Mouse (Mus musculus): ENCODE measurements around the gene Fggy. TPM values are rescaled to one million over a fixed set of nuclear protein-coding genes. Genes with fewer than 3 reads are reported as not detected.

The Fggy gene
- polyA plus RNA-seq, 1 experiment: 19.0 TPM

DNA sequence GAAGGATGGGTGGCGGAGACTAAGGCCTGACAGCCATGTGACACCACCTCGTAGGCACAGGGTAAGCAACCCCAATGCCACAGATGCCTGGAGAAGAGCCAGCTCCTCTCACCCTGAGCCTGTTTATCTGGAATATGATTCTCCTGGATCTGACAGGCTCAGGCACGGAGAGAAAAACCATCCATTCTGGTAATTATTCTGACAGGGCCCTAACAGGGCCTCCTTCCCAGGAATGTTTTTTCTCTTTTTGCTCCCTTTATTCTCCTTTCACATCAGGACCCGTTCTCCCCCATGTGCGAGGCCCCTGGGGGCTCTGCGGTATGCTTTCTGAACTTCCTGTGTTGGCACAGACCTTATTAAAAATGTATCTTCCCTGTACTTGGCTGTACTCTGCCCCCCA, 94.7 kb downstream of the Fggy start:
- Histone ChIP-seq H3K4me3 (ENCODE audit: insufficient read depth, low read length) (no peak overlapping the region), H3K4me1 (ENCODE audit: control insufficient read depth, insufficient read depth, low read length) (peaks cover 14% of the 10 kb centered on the region), H3K27ac (ENCODE audit: insufficient read depth, low read depth, low read length) (no peak overlapping the region)
- TF ChIP-seq POLR2A (IDR thresholded peaks at IDR 0.05; ENCODE audit: borderline replicate concordance, low read depth, low read length): no peak
- no peak for TF ChIP-seq CTCF (IDR thresholded peaks at IDR 0.05; ENCODE audit: low read depth, low read length)

DNA sequence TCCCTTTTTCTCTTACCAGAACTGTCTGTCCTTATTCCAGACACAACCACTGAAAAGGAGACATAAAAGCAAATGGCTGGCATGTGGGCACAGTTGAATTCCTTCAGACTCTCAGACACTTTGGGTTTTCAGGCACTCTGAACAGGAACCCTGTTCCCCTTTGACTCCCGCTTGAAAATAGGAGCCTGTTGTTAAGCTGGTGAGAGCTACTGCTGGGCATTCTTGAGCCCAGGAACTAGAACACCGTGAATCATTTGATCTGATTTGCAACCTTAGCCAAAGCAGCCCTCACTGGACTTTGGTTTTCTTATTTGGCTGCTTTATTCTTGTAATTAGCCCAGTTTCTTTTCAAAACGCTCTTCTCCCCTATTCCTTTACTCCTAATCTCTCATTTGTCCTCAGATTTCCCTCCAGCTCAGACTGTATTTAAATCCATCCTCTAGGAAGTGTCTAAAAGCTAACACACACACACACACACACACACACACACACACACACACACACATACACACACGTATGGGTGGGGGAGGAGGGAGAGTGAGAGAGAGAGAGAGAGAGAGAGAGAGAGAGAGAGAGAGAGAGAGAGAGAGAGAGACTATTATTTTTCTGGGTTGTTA, 96.1 kb downstream of the Fggy start:
- H3K27ac ChIP-seq (ENCODE audit: insufficient read depth, low read depth, low read length): no peak overlapping the region
- no peak overlapping the region for H3K4me3 ChIP-seq (ENCODE audit: insufficient read depth, low read length)
- TF ChIP-seq CTCF (IDR thresholded peaks at IDR 0.05; ENCODE audit: low read depth, low read length) (no peak), POLR2A (IDR thresholded peaks at IDR 0.05; ENCODE audit: borderline replicate concordance, low read depth, low read length) (no peak)
- H3K4me1 ChIP-seq (ENCODE audit: control insufficient read depth, insufficient read depth, low read length): peaks cover 9% of the 10 kb centered on the region

DNA sequence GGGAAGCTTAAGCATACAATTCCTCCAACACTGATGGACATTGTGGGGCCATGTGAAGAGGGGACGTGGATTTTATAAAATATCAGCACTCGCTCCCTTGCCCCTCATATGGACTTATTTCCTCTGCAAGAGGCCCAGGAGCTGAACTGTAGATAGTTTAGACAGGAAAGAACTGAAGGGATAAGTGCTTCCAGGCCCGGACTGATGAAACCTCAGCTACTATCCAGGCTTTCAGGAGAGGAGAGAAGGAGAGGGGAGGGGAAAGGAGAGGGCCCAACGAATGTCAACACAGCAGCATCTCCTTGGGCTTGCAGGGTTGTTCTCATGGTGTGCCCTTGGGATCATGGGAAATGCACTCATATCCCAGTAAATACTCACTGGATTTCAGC, 96.6 kb downstream of the Fggy start:
- TF ChIP-seq CTCF (IDR thresholded peaks at IDR 0.05; ENCODE audit: low read depth, low read length): no peak
- no peak for TF ChIP-seq POLR2A (IDR thresholded peaks at IDR 0.05; ENCODE audit: borderline replicate concordance, low read depth, low read length)
- Histone ChIP-seq H3K4me3 (ENCODE audit: insufficient read depth, low read length) (no peak overlapping the region), H3K27ac (ENCODE audit: insufficient read depth, low read depth, low read length) (no peak overlapping the region)

GRCm38 (mm10) chr4:95659024-95659423, 101.7 kb downstream of the Fggy start:
- peaks cover 7% of the 10 kb centered on the region for H3K4me1 ChIP-seq (ENCODE audit: control insufficient read depth, insufficient read depth, low read length)
- TF ChIP-seq CTCF (IDR thresholded peaks at IDR 0.05; ENCODE audit: low read depth, low read length) (no peak), POLR2A (IDR thresholded peaks at IDR 0.05; ENCODE audit: borderline replicate concordance, low read depth, low read length) (no peak)
- no peak overlapping the region for H3K4me3 ChIP-seq (ENCODE audit: insufficient read depth, low read length)
- no peak overlapping the region for H3K27ac ChIP-seq (ENCODE audit: insufficient read depth, low read depth, low read length)

More for the DNA sequence above, 96.6 kb downstream of the Fggy start:
- H3K4me1 ChIP-seq (ENCODE audit: control insufficient read depth, insufficient read depth, low read length): peaks cover 7% of the 10 kb centered on the region

DNA sequence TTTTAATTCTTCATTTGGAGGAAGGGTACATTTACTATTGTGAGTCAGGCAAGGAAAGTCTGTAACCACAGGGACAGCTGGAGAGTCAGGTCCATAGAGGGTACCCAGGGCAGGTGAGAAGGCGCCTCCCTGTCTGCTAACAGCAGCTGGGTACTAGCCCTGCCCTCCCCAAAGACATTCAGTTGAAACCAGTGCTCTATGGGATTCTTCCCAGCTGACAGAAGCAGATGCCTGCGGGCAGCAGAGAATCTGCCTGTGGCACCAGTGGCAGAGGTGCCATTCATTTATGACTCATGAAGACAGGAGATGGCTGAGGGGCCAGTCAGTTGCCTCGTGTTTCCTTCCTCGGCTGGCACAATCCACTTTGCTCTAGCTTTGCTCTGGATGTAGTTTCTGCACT, 106.3 kb downstream of the Fggy start:
- no peak for TF ChIP-seq POLR2A (IDR thresholded peaks at IDR 0.05; ENCODE audit: borderline replicate concordance, low read depth, low read length)
- Histone ChIP-seq H3K4me1 (ENCODE audit: control insufficient read depth, insufficient read depth, low read length) (peaks cover 27% of the 10 kb centered on the region), H3K4me3 (ENCODE audit: insufficient read depth, low read length) (no peak overlapping the region), H3K27ac (ENCODE audit: insufficient read depth, low read depth, low read length) (no peak overlapping the region)

DNA sequence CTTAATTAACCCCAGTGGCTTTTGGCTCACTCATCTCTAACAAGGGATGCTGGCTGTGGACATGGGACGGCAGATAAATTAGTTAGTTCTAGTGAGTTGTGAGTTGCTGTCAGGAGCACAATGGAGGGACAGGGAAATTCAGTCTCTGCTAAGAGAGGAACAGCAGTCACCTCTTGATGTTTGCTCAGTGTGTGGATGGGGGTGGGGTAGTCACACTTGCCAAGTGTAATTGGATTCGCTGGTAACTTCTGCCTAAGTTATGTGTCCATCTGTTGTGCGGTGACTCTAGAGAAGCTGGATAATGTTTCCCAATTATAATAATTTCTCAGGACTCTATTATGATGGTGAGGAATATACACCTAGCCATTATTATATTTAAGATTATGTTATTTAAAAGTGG, 107.0 kb downstream of the Fggy start:
- Histone ChIP-seq H3K4me3 (ENCODE audit: insufficient read depth, low read length) (no peak overlapping the region), H3K27ac (ENCODE audit: insufficient read depth, low read depth, low read length) (no peak overlapping the region), H3K4me1 (ENCODE audit: control insufficient read depth, insufficient read depth, low read length) (peaks cover 30% of the 10 kb centered on the region)
- TF ChIP-seq CTCF (IDR thresholded peaks at IDR 0.05; ENCODE audit: low read depth, low read length): no peak

DNA sequence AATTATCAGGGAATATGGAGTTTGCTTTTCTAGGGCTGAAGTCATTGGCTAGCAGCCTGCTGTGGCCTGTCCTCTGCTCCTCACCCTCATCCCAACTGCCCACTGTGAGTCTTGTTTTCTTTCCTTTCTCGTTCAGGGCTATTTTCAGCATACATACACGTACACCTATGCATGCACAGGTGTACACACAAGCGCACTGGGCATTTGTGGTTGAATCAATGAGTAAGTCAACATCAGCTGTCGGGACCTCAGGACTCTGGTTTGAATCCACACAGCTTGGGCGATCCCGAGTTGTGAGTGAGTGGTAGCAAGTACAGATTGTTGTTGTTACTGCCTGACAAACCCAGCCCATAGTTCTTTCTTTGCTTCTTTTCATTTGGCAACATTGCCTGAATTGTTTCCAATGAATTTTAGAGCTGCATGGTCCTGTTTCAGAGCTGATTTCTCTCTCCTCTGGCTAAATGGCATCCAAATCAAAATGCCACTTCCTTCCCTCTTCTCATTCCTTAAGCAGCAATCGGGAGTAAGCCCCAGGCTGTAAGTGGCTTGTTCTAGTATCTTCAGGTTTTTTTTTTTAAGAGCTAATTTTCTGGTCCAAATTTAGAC, 109.1 kb downstream of the Fggy start:
- no peak overlapping the region for H3K27ac ChIP-seq (ENCODE audit: insufficient read depth, low read depth, low read length)
- no peak overlapping the region for H3K4me3 ChIP-seq (ENCODE audit: insufficient read depth, low read length)
- H3K4me1 ChIP-seq (ENCODE audit: control insufficient read depth, insufficient read depth, low read length): peaks cover 37% of the 10 kb centered on the region
- no peak for TF ChIP-seq CTCF (IDR thresholded peaks at IDR 0.05; ENCODE audit: low read depth, low read length)
- no peak for TF ChIP-seq POLR2A (IDR thresholded peaks at IDR 0.05; ENCODE audit: borderline replicate concordance, low read depth, low read length)

GRCm38 (mm10) chr4:95666896-95667295, 109.6 kb downstream of the Fggy start:
- peaks cover 37% of the 10 kb centered on the region for H3K4me1 ChIP-seq (ENCODE audit: control insufficient read depth, insufficient read depth, low read length)
- no peak overlapping the region for H3K4me3 ChIP-seq (ENCODE audit: insufficient read depth, low read length)
- H3K27ac ChIP-seq (ENCODE audit: insufficient read depth, low read depth, low read length): no peak overlapping the region
- TF ChIP-seq CTCF (IDR thresholded peaks at IDR 0.05; ENCODE audit: low read depth, low read length): no peak
- no peak for TF ChIP-seq POLR2A (IDR thresholded peaks at IDR 0.05; ENCODE audit: borderline replicate concordance, low read depth, low read length)

DNA sequence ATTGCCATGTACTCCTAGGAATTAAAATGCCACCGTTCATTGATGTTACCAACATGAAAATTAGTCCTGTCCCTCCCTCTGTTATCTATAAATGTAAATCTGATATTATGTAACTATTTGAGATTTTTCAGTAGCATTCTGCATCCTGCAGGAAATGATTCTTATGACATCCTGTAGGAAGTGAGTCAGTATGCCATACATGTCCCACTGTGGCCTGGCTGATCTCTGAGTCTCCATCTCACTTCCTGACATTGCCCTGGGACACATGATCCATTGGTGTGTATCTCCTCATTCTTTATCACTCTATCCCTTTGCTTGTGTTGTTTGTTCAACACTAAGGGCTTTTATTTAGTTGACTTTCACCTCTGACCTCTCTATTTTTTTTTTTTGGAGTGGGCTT, 110.3 kb downstream of the Fggy start:
- 0 out of 2 replicates have a peak overlapping the region, but pooled peaks have one; percentile 10 for H3K27ac ChIP-seq (ENCODE audit: insufficient read depth, low read depth, low read length)
- no peak overlapping the region for H3K4me3 ChIP-seq (ENCODE audit: insufficient read depth, low read length)
- TF ChIP-seq CTCF (IDR thresholded peaks at IDR 0.05; ENCODE audit: low read depth, low read length) (no peak), POLR2A (IDR thresholded peaks at IDR 0.05; ENCODE audit: borderline replicate concordance, low read depth, low read length) (no peak)
- peaks cover 37% of the 10 kb centered on the region for H3K4me1 ChIP-seq (ENCODE audit: control insufficient read depth, insufficient read depth, low read length)

DNA sequence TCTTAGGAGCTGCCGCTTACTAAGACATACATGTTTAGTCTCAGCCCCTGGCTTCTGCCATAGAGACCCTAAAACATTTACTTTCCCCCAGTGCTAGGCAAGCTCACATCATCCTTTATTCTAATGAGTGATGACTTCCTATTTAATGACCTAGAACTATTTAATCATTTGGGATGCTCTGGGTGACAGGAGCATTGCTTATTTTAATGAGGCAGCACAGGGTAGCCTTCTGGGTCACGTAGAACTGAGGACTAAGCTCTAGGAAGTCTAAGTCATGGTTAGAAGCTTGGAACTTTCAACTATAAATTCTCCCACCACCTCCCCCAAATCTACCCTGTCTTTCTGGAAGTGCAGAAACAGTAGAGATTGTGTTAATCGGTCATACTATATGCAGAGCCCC, 111.2 kb downstream of the Fggy start:
- no peak overlapping the region for H3K4me3 ChIP-seq (ENCODE audit: insufficient read depth, low read length)
- H3K4me1 ChIP-seq (ENCODE audit: control insufficient read depth, insufficient read depth, low read length): peaks cover 36% of the 10 kb centered on the region
- H3K27ac ChIP-seq (ENCODE audit: insufficient read depth, low read depth, low read length): no peak overlapping the region
- TF ChIP-seq CTCF (IDR thresholded peaks at IDR 0.05; ENCODE audit: low read depth, low read length) (no peak), POLR2A (IDR thresholded peaks at IDR 0.05; ENCODE audit: borderline replicate concordance, low read depth, low read length) (no peak)
